Mouse (Mus musculus) brain, embryonic 14.5 days (tissue): ENCODE measurements around the gene Mprip. TPM values are rescaled to one million over a fixed set of nuclear protein-coding genes. Genes with fewer than 3 reads are reported as not detected.

Experiments
- DNase-seq: peaks from one replicate; pipeline ENCODE4 v3.0.0-alpha.2; 2011; ENCODE audit warnings: low read depth
- CTCF ChIP-seq: fragments of 200-500 bp; IDR thresholded peaks from 2 replicates; pipeline ENCODE4 v1.5.1; 2012; ENCODE audit warnings: inconsistent platforms, mild to moderate bottlenecking, moderate library complexity, borderline replicate concordance; ENCODE audit not compliant: insufficient read depth, insufficient read length; ENCODE audit errors: extremely low read depth
- POLR2A ChIP-seq: fragments of 200-500 bp; IDR thresholded peaks from 2 replicates; pipeline ENCODE4 v1.6.1; 2012; ENCODE audit warnings: mild to moderate bottlenecking, inconsistent platforms, borderline replicate concordance; ENCODE audit not compliant: poor library complexity, insufficient read depth, insufficient read length, severe bottlenecking; ENCODE audit errors: extremely low read depth
- polyA plus RNA-seq: library from polyadenylated mRNA; depleted of rRNA; stranded (reverse); fragments of >200 nt; gene quantifications from 2 replicates; pipeline ENCODE4 v1.2.3, GENCODE M21; 2012; rRNA removed

The Mprip gene
- polyA plus RNA-seq, 1 experiment = 146 TPM

- TF ChIP-seq CTCF (no peak), POLR2A (no peak)
- no peak for DNase-seq
Observed at GRCm38 (mm10) chr11:59810480-59811158, 149.5 kb downstream of the Mprip start.

DNA sequence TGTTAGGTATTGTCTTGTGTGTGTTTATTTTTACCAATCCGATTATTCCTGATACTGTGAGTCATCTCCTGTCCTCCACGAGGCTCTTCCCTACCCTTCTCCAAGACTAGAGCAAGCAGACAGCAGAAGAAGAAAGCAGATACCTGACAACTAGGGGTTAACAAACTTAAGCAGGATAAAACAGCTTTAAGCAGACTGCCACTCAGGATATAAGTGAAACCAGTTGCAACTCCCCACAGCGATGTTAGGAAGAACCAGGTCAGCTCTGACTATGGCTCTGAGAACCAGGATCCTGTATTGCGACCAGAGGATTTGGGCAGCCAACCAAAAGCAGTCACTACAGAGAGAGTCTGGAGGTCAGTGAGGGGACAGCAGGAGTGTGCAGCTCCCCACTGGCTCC is 150.1 kb downstream of the Mprip start:
- no peak for DNase-seq
- no peak for TF ChIP-seq CTCF

- TF ChIP-seq CTCF (no peak), POLR2A (no peak)
- DNase-seq = no peak
Observed at GRCm38 (mm10) chr11:59813276-59813675, 152.2 kb downstream of the Mprip start.

- no peak for DNase-seq
- TF ChIP-seq POLR2A = no peak
- no peak for TF ChIP-seq CTCF
Observed at GRCm38 (mm10) chr11:59814311-59814710, 153.2 kb downstream of the Mprip start.

- DNase-seq = no peak
- TF ChIP-seq CTCF = no peak
- TF ChIP-seq POLR2A = no peak
Observed at GRCm38 (mm10) chr11:59814936-59815335, 153.8 kb downstream of the Mprip start.

- TF ChIP-seq CTCF = no peak
- no peak for TF ChIP-seq POLR2A
- no peak for DNase-seq
Observed at GRCm38 (mm10) chr11:59815482-59816065, 154.5 kb downstream of the Mprip start.

DNA sequence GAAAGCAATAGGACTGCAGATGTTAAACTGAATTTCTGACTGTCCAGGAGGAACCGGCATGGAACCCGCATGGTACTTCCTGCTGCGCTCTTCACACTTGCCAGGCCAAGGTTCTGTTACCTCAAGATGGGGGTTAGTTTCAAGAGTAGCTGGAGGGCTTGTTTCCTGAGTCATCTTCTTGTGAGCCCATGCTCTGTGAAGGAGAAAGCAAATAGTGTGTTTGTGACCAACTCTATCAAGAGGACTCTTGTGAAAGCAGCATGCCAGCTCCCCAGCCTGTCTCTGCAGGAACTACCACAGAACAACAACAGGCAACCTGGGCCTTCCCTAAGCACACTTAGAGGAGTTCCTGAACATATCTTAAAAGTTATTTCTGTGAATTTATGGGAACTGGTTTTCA is 156.8 kb downstream of the Mprip start:
- DNase-seq = no peak
- no peak for TF ChIP-seq CTCF
- no peak for TF ChIP-seq POLR2A

DNA sequence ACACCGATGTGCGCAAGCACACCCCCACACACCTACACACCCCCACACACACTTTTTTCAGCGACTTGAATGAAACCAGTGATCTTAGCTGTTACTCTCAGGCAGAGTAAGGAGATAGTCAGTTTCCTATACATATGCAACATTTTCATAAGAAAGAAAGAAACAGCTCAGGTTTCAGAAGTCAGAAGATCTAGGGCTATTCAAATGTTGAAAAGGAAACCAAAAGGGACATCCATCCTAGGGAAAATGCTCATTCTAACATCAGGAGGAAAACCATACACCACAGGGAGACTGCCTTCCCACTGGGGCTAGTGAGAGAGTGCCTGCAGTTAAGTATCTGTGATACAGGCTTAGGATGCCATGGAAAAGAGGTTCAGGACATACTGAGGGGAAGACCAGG is 160.5 kb downstream of the Mprip start:
- no peak for TF ChIP-seq CTCF
- no peak for TF ChIP-seq POLR2A

More for the DNA sequence above, 160.5 kb downstream of the Mprip start:
- no peak for DNase-seq

Other genes starting within 250 kb of the Mprip start
- gene Jmjd4, start 211.3 kb upstream of the Mprip start, polyA plus RNA-seq = 14.6 and 17.9 TPM in 2 replicates
- 298 and 341 TPM in 2 replicates for gene Snap47, start 210.1 kb upstream of the Mprip start, polyA plus RNA-seq
- 6.9 and 7.0 TPM in 2 replicates for gene Zfp867, start 188.8 kb upstream of the Mprip start, polyA plus RNA-seq
- 12.6 and 16.4 TPM in 2 replicates for gene Zkscan17, start 134.6 kb upstream of the Mprip start, polyA plus RNA-seq
- gene Nlrp3, start 119.7 kb upstream of the Mprip start, polyA plus RNA-seq = 0.24 and 0.33 TPM in 2 replicates
- gene Olfr222, start 85.1 kb upstream of the Mprip start, polyA plus RNA-seq = not detected in 2 replicates
- not detected in 2 replicates for gene Olfr223, start 68.0 kb upstream of the Mprip start, polyA plus RNA-seq
- 4.3 and 6.1 TPM in 2 replicates for gene Pld6, start 126.3 kb downstream of the Mprip start, polyA plus RNA-seq
- 46.1 and 58.8 TPM in 2 replicates for gene Flcn, start 148.7 kb downstream of the Mprip start, polyA plus RNA-seq
- gene Nt5m, start 178.1 kb downstream of the Mprip start, polyA plus RNA-seq = 57.5 and 63.4 TPM in 2 replicates
- 57.3 and 75.3 TPM in 2 replicates for gene Cops3, start 178.5 kb downstream of the Mprip start, polyA plus RNA-seq